Mouse (Mus musculus) C2C12 (cell line): ENCODE results near the gene Ttll11. TPM values are rescaled to one million over a fixed set of nuclear protein-coding genes. Genes with fewer than 3 reads are reported as not detected.

Experiments
- H3K27me3 ChIP-seq: one replicate; pipeline ENCODE4 v1.6.1; 2011; ENCODE audit not compliant: control insufficient read depth, insufficient read depth, insufficient read length
- H3K36me3 ChIP-seq: one replicate; pipeline ENCODE4 v1.6.1; 2011; ENCODE audit not compliant: control insufficient read depth, insufficient read depth
- H3K4me3 ChIP-seq: one replicate; pipeline ENCODE4 v1.5.1; 2011; ENCODE audit warnings: mild to moderate bottlenecking, control low read depth; ENCODE audit not compliant: poor library complexity, insufficient read depth, severe bottlenecking
- H3K79me2 ChIP-seq: one replicate; pipeline ENCODE4 v1.6.1; 2011; ENCODE audit not compliant: control insufficient read depth, insufficient read depth
- H3K79me3 ChIP-seq: one replicate; pipeline ENCODE4 v1.6.1; 2011; ENCODE audit warnings: low read depth, control low read depth
- H3ac ChIP-seq: one replicate; pipeline ENCODE3; 2011; ENCODE audit warnings: low read depth; ENCODE audit not compliant: control insufficient read depth, insufficient read length
- CEBPB ChIP-seq: IDR thresholded peaks from one replicate; pipeline ENCODE4 v1.6.1; 2011; ENCODE audit warnings: low read depth, mild to moderate bottlenecking, control low read depth, moderate library complexity
- CTCF ChIP-seq: IDR thresholded peaks from one replicate; pipeline ENCODE4 v1.5.1; 2011; ENCODE audit not compliant: control insufficient read depth, insufficient read depth, insufficient read length
- FOSL1 ChIP-seq: IDR thresholded peaks from one replicate; pipeline ENCODE4 v1.8.0; 2011; ENCODE audit warnings: mild to moderate bottlenecking, low read length; ENCODE audit not compliant: poor library complexity, insufficient read depth, severe bottlenecking
- MAX ChIP-seq: IDR thresholded peaks from one replicate; pipeline ENCODE4 v1.6.1; 2011; ENCODE audit warnings: mild to moderate bottlenecking, control low read depth
- MYOD1 ChIP-seq: IDR thresholded peaks from one replicate; pipeline ENCODE4 v1.6.1; 2011; ENCODE audit warnings: low read depth; ENCODE audit not compliant: control insufficient read depth, insufficient read length
- MYOG ChIP-seq: IDR thresholded peaks from one replicate; pipeline ENCODE4 v1.6.1; 2011; ENCODE audit not compliant: control insufficient read depth, insufficient read length; ENCODE audit errors: extremely low read depth
- USF1 ChIP-seq: IDR thresholded peaks from one replicate; pipeline ENCODE4 v1.6.1; 2011; ENCODE audit warnings: low read depth, mild to moderate bottlenecking, control low read depth, moderate library complexity
- polyA plus RNA-seq: library from polyadenylated mRNA; unstranded; fragments of >200 nt; fragmentation: generic; extraction: Trizol; gene quantifications from one replicate; pipeline ENCODE4 v1.2.1, GENCODE M21; 2012; ENCODE audit warnings: missing spikeins

Ttll11 gene
- polyA plus RNA-seq, 1 experiment, result 7.0 TPM

DNA sequence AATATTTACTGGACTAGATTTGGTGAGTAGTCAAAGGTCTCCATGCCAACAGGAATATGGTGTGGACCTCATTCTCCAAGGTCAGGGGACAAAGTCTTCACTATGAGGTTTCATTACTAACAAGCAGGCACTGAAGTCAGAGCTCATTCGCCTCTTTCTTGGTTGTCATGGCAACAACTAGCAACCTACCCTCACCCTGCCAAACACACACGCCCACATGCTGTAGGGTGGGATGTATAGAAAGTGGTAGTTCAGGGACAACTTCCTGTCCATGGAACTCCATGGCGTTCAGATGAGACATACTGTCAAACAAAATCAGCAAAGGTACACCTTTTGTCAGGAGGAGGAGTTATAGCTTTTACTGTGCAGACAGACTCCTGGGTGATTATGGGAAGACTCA, 170.6 kb downstream of the Ttll11 start:
- H3K27me3 ChIP-seq, result no peaks in the 10 kb centered on the region
- no peak overlapping the region for H3K4me3 ChIP-seq
- no peaks in the 10 kb centered on the region for H3K36me3 ChIP-seq
- no peaks in the 10 kb centered on the region for H3K79me3 ChIP-seq
- TF ChIP-seq MYOG (no peak), CTCF (no peak), CEBPB (no peak), FOSL1 (no peak), MYOD1 (no peak), USF1 (no peak), MAX (no peak)
- H3K79me2 ChIP-seq, result no peaks in the 10 kb centered on the region
- no peak overlapping the region for H3ac ChIP-seq

GRCm38 (mm10) chr2:35805881-35806280, 173.8 kb downstream of the Ttll11 start:
- no peaks in the 10 kb centered on the region for H3K36me3 ChIP-seq
- no peak for TF ChIP-seq CEBPB
- no peak for TF ChIP-seq MAX
- H3K27me3 ChIP-seq, result no peaks in the 10 kb centered on the region
- H3K4me3 ChIP-seq, result no peak overlapping the region
- no peak overlapping the region for H3ac ChIP-seq
- no peaks in the 10 kb centered on the region for H3K79me3 ChIP-seq
- no peaks in the 10 kb centered on the region for H3K79me2 ChIP-seq

DNA sequence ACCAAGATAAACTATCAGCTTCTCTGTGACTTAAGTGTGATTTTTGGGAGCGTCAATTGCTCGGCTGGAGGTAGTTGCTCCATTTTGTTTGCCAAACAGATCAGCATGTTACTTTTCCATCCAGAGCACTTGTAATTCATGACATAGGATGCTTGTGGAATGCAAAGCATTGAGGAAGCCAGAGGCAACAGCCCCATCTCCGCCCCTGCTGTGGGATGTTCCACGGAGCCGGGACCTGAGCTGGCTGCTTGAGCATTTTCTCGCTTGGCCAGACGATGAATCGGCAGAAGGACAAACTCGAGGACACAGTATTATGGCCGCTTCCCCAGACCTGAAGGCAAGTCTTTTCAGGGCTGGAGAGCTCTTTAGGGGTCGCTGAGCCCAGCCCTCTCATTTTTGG, 176.6 kb downstream of the Ttll11 start:
- H3ac ChIP-seq, result no peak overlapping the region
- H3K36me3 ChIP-seq, result no peaks in the 10 kb centered on the region
- TF ChIP-seq USF1 (no peak), CTCF (no peak), FOSL1 (no peak), MYOD1 (no peak), CEBPB (no peak), MAX (no peak), MYOG (no peak)
- H3K79me3 ChIP-seq, result no peaks in the 10 kb centered on the region
- H3K79me2 ChIP-seq, result no peaks in the 10 kb centered on the region
- H3K27me3 ChIP-seq, result no peaks in the 10 kb centered on the region
- H3K4me3 ChIP-seq, result no peak overlapping the region

- no peaks in the 10 kb centered on the region for H3K36me3 ChIP-seq
- no peaks in the 10 kb centered on the region for H3K79me3 ChIP-seq
- no peaks in the 10 kb centered on the region for H3K27me3 ChIP-seq
- no peaks in the 10 kb centered on the region for H3K79me2 ChIP-seq
- no peak for TF ChIP-seq MYOG
- no peak for TF ChIP-seq MAX
- TF ChIP-seq FOSL1, result no peak
- no peak for TF ChIP-seq MYOD1
- TF ChIP-seq USF1, result no peak
- TF ChIP-seq CEBPB, result no peak
- TF ChIP-seq CTCF, result no peak
- H3ac ChIP-seq, result no peak overlapping the region
- no peak overlapping the region for H3K4me3 ChIP-seq
These were observed 178.0 kb downstream of the Ttll11 start for GRCm38 (mm10) chr2:35801759-35802158.

DNA sequence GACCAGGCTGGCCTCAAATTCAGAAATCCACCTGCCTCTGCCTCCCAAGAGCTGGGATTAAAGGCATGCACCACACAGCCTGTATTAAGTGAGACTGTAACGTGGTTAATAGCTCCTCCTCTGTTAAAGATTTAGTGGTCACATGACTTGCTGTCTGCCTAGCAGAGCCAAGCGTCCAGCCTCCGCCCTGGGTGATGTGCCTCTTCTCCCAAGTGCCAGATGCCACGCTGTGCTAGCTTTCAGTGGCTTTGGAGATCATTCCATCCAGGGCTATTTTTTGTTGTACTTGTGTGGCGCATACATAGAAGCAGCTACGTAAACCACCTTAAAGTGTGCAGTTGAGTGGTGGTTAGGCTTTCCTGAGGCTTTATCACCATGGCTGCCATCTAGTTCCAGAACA, 180.6 kb downstream of the Ttll11 start:
- Histone ChIP-seq H3K79me3 (no peaks in the 10 kb centered on the region), H3K4me3 (no peak overlapping the region), H3K36me3 (no peaks in the 10 kb centered on the region), H3ac (no peak overlapping the region), H3K79me2 (no peaks in the 10 kb centered on the region), H3K27me3 (no peaks in the 10 kb centered on the region)
- TF ChIP-seq USF1 (no peak), FOSL1 (no peak), MAX (no peak)

- Histone ChIP-seq H3K27me3 (no peaks in the 10 kb centered on the region), H3K79me2 (no peaks in the 10 kb centered on the region), H3ac (no peak overlapping the region), H3K79me3 (no peaks in the 10 kb centered on the region), H3K36me3 (no peaks in the 10 kb centered on the region), H3K4me3 (no peak overlapping the region)
- TF ChIP-seq MYOD1 (no peak), MYOG (no peak), CTCF (no peak), USF1 (no peak), MAX (no peak), CEBPB (no peak), FOSL1 (no peak)
These were observed 181.7 kb downstream of the Ttll11 start for GRCm38 (mm10) chr2:35797998-35798397.
